Mouse (Mus musculus): ENCODE data around the gene Plk2.

Plk2 gene

DNA sequence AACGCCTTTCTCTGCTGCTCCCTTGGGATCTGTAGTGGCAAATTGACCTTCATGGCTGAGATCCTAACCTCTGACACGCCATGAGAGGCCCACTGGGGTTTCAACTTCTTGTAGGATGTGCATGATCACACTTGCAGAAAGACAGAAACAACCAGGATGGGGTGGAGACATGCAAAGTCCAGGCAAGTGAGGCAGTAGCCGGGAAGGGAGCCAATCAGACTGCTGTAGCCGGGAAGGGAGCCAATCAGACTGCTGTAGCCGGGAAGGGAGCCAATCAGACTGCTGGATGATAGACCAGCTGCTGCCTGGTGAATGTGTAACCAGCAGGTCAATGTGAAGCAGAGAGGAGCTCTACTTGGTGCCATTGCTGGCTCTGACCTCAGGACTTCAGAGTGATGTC, 11.3 kb downstream of the Plk2 start:
- DNase-seq (ENCODE audit: low read depth, low spot score): no peak

DNA sequence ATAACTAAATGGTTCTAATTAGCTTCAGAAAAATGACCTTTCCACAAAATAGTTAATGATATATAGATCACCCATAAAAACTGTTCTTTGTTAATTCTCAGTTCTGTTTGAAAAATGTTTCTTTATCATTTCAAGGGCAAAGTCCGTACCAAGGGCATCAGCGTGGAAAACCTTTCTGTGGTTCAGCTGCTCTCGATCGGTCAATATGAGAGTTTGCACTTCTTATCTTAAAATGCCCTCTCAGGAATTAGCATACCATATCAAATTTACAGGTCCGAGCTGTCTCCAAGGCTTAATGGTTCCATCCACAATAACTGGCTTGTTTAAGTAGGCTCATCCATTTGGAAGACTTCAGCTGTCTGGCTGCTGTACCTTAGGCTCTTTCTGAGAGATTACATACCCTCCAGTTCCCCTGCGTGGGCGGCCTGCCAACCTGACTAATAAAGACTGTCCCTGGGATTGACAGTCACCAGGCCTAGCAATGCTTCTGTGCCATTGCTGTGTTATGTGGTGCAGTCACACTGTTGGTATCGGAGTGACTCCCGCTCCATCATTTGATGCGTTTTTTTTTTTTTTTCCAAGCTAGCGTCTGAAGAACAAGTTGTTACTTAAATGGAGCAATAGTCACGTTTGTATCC, 17.8 kb downstream of the Plk2 start:
- no peak for DNase-seq (ENCODE audit: low read depth, low spot score)

DNA sequence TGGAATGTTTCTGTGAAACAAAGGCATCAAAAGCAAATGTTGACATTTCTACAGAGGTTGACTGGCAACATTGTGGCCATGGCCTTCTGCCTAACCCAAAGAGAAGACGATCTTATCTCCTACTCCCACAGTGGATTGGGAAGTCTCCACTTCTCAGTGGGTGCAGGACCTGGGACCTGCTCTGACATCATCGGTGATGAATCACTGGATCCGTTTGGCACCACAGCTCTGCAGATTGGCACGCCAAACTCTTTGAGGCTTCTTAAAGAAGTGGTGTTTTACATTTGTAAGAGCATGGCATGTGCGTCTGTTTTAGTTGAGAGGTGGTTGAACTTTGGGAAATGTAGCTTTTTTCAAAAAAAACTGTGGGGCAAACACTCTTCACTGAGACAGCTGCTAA, 23.8 kb downstream of the Plk2 start:
- no peak for DNase-seq (ENCODE audit: low read depth, low spot score)

DNA sequence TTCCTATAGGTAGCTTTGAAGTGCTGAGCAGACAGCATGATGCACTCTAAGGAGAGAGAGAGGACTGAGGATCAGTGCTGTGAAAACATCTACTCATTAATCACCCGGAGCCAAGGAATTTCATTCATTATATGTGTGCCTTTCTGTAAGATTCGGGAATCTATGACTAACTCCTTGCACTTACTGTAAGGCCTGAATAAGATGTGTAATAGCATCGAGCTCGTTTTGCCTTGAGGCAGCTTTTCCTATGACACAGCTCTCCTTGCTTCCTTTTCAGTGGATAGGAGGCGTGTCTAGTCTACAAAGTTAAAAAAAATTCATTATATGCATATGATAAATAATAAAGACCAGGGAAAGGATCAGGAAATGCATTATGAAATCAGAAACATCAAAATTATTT, 24.8 kb downstream of the Plk2 start:
- no peak for DNase-seq (ENCODE audit: low read depth, low spot score)

DNA sequence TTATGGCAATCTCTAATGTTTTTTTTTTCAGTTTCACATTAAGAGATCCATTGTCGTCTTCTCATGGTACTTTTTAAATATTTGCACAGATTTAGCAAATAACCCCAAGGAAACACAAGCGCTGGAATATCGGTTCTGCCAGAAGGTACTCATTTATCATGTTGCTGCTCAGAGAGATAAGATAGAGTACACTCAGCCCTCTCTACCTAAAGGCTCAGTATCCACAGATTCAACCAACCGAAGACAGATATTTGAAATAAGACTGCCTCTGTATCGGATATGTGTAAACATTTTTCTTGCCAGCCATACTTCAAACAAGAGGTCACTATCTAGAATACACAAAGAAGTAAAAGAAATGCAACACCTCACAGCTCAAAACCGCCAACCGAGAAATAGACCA, 27.6 kb downstream of the Plk2 start:
- no peak for DNase-seq (ENCODE audit: low read depth, low spot score)

DNA sequence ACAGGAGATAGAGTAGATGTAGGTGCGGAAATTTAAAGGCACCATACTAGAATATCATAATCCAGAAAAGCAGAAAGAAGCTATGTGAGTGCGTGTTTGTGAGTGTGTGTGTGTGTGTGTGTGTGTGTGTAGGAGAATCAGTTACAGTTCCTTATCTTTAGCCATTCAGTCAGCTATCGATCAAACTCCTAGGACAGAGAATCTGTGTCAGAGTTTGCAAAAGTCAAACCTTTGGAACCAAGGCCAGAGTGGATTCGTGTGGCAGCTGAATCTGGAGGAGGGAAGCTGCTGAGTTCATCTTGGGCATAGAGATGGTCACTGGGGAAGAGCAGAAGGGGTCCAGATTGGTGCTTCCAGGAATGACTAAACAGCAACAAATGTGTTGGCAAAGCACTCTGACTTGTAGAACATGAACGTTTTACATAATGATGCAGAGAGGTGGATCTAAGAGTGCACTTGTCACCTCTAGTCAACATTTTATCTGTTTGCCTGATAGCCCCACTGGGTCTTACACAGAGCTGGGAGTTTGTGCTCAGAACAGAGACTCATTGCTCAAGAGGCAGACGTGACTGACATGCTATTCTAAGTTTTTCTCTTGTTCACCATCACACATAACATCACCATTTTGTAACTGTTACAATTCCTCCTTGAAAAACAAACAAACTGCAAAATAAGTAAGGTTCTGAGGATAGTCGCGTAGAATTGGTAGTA, 30.8 kb downstream of the Plk2 start:
- DNase-seq (ENCODE audit: low read depth, low spot score): no peak

DNA sequence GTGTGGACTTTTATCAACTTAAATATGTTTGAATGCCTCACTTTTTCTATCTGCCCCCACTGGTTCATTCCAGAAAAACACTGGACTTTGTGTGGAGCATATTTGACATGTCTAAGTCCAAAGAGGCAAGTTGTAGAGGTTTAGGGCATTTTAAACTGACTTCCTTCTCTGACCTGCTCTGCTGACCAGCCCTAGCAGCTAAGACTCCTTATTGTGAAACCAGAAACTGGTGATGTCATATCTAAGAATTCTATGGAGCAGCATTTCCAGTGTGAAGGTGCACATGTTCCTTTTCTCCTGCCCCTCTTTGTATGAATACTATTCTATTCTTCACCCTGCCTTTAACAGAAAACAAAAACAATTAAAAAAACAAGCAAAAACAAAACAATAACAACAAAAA, 36.5 kb downstream of the Plk2 start:
- DNase-seq (ENCODE audit: low read depth, low spot score): no peak

DNA sequence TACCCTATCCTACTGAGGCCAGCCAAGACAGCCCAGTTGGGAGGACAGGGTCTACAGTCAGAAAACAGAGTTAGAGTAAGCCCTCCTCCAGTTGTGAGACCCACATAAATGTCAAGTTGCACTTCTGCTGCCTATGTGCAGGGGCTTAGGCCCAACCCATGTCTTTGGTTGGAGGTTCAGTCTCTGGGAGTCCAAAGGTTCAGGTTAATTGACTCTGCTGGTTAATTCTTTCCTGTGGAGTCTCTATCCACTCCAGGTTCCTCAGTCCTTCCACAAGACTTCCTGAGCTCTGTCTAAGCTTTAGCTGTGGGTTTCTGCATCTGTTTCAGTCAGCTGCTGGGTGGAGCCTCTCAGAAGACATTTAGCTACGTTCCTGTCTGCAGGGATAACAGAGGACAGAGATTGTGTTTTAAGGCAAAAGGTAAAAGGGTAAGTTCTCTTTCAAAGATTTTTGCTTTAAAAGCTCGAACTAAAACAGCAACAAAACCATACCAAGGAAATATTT, 37.3 kb downstream of the Plk2 start:
- no peak for DNase-seq (ENCODE audit: low read depth, low spot score)

DNA sequence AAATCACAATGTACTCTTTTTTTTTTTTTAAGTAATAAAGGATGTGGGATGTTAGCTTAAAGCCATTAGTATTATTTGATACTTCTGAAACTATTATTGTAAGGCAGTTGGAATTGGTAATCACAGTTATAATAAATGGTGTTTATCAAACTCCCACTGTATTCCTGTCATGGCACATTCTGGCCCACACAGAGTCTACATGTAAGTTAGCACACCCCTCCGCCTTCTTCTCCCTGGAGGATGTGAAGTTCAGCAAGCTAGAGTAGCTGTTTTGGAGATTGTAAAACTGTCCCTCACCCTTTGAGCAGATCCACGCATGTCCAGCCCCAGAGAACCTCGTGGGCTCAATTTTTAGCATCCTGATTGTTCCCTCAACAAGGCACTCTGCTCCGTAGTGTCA, 37.8 kb downstream of the Plk2 start:
- DNase-seq (ENCODE audit: low read depth, low spot score): no peak

DNA sequence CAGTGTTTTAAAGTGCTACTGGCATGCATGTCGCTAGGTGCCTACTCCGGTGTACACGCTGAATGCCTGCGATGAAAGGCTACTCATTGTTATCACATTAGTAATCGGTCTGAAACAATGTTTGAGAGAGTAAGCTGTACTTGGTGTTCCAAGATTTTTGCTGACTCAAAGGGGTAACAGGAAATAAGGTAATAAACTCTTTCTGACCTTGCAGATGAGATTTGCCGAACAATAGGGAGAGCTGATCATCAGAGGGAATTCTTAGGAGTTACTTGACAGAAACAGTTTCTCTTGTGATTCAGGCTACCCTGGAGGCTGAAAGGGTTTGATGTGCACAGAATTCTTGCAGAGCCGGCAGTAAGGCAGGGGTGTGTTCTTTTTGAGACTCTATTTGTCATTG, 41.8 kb downstream of the Plk2 start:
- no peak for DNase-seq (ENCODE audit: low read depth, low spot score)

DNA sequence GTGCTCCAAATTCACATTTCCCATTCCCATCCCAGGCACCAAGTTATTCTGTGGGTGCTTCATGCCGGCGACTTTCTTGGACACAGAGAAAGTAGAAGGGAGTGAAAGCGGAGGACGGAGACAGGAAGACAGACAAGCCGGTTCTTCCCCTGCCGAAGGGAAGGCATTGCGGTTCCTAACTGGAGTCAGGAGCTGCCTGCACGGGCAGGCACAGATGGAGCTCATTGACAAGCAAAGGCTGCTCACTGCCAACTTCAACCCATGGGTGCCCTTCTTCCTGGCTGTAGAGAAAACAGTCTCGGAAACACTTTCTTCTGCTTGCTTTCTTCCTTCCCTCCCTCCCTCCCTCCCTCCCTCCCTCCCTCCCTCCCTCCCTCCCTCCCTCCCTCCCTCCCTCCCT, 43.8 kb downstream of the Plk2 start:
- DNase-seq (ENCODE audit: low read depth, low spot score): no peak

DNA sequence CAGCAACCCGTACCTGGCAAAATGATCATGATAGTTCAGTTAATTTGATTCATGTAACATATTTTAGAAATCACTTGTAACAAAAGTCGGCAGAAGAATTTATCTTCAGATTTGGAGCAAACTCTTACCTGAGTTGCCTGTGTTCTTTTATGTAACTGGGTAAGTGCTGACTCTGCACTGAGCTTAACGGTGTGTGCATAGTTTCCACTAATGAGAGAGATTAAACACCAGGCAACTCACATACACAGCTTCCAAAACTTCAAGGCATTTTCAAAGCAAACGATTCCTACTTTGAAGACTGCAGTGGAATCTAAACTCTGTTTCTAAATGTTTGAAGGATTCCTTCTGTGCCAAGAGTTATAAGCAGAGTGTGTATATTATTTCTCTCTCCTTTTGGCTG, 49.5 kb downstream of the Plk2 start:
- no peak for DNase-seq (ENCODE audit: low read depth, low spot score)

DNA sequence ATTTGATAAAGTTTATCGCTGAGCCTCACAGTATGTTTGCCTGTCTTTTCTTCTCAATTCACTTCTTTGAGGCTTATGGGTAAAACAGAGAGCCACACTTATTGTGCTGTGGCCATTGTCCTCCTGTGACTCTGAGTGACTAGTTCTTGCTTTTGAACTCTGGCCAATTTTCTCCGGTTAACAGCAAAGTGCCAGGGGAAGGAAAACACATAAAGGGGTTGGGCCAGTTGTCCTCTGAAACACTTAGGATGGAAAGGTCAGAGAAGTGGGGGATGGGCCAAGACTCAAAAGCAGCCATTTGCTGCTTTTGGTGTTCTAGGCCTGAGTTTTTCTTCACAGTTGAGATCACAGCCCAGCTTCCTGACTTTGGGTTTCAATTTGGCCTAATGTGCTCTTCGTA, 50.0 kb downstream of the Plk2 start:
- DNase-seq (ENCODE audit: low read depth, low spot score): no peak

DNA sequence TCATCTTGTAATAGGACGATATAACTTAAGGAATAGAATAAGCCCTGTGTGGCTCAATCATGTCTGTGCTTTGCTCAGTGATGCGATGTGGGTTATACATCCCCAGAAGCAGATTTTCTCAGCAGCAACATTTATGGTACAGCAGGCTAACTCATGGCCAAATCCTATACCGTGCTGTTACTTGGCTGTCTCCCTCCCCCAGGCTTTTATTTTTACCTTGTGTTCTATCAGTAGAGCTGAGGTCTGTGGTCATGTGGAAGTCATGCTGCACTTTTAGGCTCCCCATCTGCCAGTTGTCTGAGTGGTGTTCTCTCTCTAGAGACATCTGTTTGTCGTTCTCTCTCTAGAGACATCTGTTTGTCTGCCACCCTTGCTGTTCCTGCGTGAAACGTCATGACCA, 51.6 kb downstream of the Plk2 start:
- no peak for DNase-seq (ENCODE audit: low read depth, low spot score)

DNA sequence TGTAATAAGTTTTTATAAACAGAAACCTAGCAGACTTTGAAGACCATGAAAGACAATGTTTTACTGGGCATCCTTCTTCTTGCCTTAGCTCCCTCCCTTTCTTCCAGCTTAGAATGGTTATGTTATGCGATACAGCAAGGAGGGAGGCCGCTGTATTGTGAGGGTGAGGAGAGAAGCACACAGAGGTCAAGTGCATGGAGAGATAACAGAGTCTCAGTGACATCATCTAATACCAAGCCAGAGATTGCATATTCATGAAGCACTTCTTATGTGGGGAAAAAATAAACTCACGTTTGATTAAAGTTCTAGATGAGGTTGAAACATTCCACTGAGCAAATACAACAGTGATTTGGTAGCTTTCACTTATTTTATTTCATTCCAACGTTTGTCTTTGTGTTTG, 55.2 kb downstream of the Plk2 start:
- no peak for DNase-seq (ENCODE audit: low read depth, low spot score)

Measured in A20 (cell line).